Mouse (Mus musculus): ENCODE results near the gene Rwdd3. TPM values are rescaled to one million over a fixed set of nuclear protein-coding genes. Genes with fewer than 3 reads are reported as not detected.
A peak's percentile ranks its signal among the peaks of the same experiment; 100 is the strongest.

Gene Rwdd3
- 3.3 TPM for polyA plus RNA-seq (2012; fragmentation: generic; extraction: Trizol)

DNA sequence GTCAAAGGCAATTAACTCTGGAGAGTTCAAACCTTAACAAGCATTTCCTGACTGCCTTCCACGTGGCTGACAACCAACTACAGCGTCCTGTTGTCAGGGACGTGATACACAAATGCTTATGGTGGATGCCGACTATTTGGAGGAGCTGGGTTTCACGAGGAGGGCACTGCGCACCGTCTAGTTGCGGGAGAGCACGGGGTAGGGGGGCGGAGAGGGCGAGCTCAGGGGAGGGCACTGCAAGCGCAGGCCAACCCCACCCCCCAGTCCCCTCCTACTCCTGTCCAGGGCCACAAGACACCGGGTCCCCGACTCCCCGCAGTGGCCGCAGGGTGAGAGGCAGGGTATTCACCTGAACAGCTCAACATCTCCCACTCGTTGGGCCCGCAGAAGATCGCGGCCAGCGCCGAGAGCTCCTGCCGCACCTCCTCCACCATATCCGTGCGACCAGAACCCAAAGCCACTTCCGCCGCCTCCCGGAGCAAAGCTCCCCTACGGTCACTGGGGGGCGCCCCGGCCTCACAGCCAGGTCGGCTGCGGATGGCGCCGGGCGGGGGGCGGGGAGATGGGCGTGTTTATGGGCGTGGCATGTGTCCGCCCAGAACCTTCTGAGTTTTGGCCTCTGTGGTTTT lies at the start of gene Rwdd3:
Gene Rwdd3 (minus strand): TSS at position 453 of the 629 bp plus-strand sequence.
- Histone ChIP-seq H3K27me3 (ENCODE audit: control insufficient read depth, insufficient read depth, insufficient read length) (no peaks in the 10 kb centered on the region), H3K4me3 (peak within 1 kb of the TSS; percentile 61), H3ac (ENCODE audit: control insufficient read depth, insufficient read length) (peak within 1 kb of the TSS; percentile 18), H3K79me2 (ENCODE audit: control insufficient read depth, insufficient read depth) (no peaks in the 10 kb centered on the region), H3K36me3 (ENCODE audit: control insufficient read depth, insufficient read depth) (no peaks in the 10 kb centered on the region), H3K4me2 (ENCODE audit: low read depth) (peak within 1 kb of the TSS; percentile 79)
- peak; percentile 69 for TF ChIP-seq POLR2A (IDR thresholded peaks at IDR 0.05; ENCODE audit: insufficient read length, low read depth)
- no peak for TF ChIP-seq REST (IDR thresholded peaks at IDR 0.05; ENCODE audit: insufficient read depth, insufficient read length)
- no peak for TF ChIP-seq CEBPB (IDR thresholded peaks at IDR 0.05; ENCODE audit: insufficient read depth, poor library complexity, severe bottlenecking)
- peak in 1 of 3 experiments; percentile 20 for TF ChIP-seq MYOG (IDR thresholded peaks at IDR 0.05; ENCODE audit: control insufficient read depth in 1 of 3, insufficient read depth in 1 of 3, insufficient read length in 2 of 3, low read depth in 2 of 3)
- TF ChIP-seq SRF (IDR thresholded peaks at IDR 0.05; ENCODE audit: control insufficient read depth, insufficient read length, low read depth): peak; percentile 48
- TF ChIP-seq E2F4 (IDR thresholded peaks at IDR 0.05; ENCODE audit: insufficient read depth): no peak

DNA sequence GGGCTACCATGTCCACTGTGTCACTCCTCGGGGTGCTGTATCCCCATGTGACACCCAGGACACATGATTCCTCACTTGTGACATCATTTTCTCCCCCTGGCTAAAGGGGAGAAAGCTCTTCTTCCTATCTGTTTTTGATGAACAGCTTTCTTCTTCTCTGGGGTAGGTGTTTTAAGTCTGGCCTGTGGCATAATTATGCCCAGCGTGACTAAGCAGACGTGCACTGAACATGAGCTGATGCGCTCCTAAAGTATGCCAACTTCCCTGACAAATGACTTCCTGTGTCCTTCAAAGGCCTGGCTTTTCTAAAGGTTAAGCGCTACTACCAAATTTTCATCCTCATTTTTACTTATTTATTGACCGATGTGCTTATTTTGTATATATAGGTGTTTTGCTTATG lies 45.5 kb upstream of the Rwdd3 start:
- Histone ChIP-seq H3K27me3 (ENCODE audit: control insufficient read depth, insufficient read depth, insufficient read length) (peaks cover 5% of the 10 kb centered on the region), H3K4me2 (ENCODE audit: low read depth) (no peak overlapping the region), H3ac (ENCODE audit: control insufficient read depth, insufficient read length) (no peak overlapping the region), H3K4me3 (no peak overlapping the region), H3K36me3 (ENCODE audit: control insufficient read depth, insufficient read depth) (no peaks in the 10 kb centered on the region), H3K79me2 (ENCODE audit: control insufficient read depth, insufficient read depth) (no peaks in the 10 kb centered on the region)
- TF ChIP-seq MAX (IDR thresholded peaks at IDR 0.05; ENCODE audit: low read depth) (no peak), USF1 (IDR thresholded peaks at IDR 0.05; ENCODE audit: low read depth) (no peak), REST (IDR thresholded peaks at IDR 0.05; ENCODE audit: insufficient read depth, insufficient read length) (no peak), POLR2A (IDR thresholded peaks at IDR 0.05; ENCODE audit: insufficient read length, low read depth) (no peak), MYOD1 (IDR thresholded peaks at IDR 0.05; ENCODE audit: control insufficient read depth in 1 of 3, insufficient read length in 2 of 3, low read depth in 2 of 3) (no peak), CEBPB (IDR thresholded peaks at IDR 0.05; ENCODE audit: insufficient read depth, poor library complexity, severe bottlenecking) (no peak), TCF12 (IDR thresholded peaks at IDR 0.05; ENCODE audit: insufficient read depth, poor library complexity, severe bottlenecking) (no peak), POLR2AphosphoS2 (IDR thresholded peaks at IDR 0.05; ENCODE audit: insufficient read length, low read depth) (no peak), TCF3 (IDR thresholded peaks at IDR 0.05; ENCODE audit: insufficient read length, low read depth) (no peak)

DNA sequence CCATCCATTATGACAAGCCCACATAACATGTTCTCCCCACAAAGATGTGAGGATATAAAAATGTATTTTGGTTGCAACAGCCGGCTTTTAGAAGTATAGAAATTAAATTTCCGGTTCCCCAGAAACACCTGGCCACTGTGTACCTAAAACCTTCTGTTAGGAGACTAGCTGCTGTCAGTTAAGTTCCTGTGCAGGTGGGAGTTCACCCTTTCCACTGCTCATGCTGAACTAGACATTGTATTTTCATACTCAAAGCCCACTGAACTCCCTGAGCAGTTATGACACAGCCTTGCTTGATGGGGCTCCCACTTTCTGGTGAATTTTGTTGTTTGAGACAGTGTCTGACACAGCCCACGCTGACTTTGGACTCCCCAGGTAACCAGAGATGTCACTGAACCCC lies 42.0 kb upstream of the Rwdd3 start:
- Histone ChIP-seq H3K36me3 (ENCODE audit: control insufficient read depth, insufficient read depth) (no peaks in the 10 kb centered on the region), H3ac (ENCODE audit: control insufficient read depth, insufficient read length) (no peak overlapping the region)
- TF ChIP-seq USF1 (IDR thresholded peaks at IDR 0.05; ENCODE audit: low read depth) (no peak), MAX (IDR thresholded peaks at IDR 0.05; ENCODE audit: low read depth) (no peak), MYOG (IDR thresholded peaks at IDR 0.05; ENCODE audit: control insufficient read depth in 1 of 3, insufficient read depth in 1 of 3, insufficient read length in 2 of 3, low read depth in 2 of 3) (no peak), CEBPB (IDR thresholded peaks at IDR 0.05; ENCODE audit: insufficient read depth, poor library complexity, severe bottlenecking) (no peak), MYOD1 (IDR thresholded peaks at IDR 0.05; ENCODE audit: control insufficient read depth in 1 of 3, insufficient read length in 2 of 3, low read depth in 2 of 3) (no peak), TCF3 (IDR thresholded peaks at IDR 0.05; ENCODE audit: insufficient read length, low read depth) (no peak), POLR2AphosphoS2 (IDR thresholded peaks at IDR 0.05; ENCODE audit: insufficient read length, low read depth) (no peak), REST (IDR thresholded peaks at IDR 0.05; ENCODE audit: insufficient read depth, insufficient read length) (no peak), E2F4 (IDR thresholded peaks at IDR 0.05; ENCODE audit: insufficient read depth) (no peak), SRF (IDR thresholded peaks at IDR 0.05; ENCODE audit: control insufficient read depth, insufficient read length, low read depth) (no peak), TCF12 (IDR thresholded peaks at IDR 0.05; ENCODE audit: insufficient read depth, poor library complexity, severe bottlenecking) (no peak), POLR2A (IDR thresholded peaks at IDR 0.05; ENCODE audit: insufficient read length, low read depth) (no peak)

GRCm38 (mm10) chr3:121212156-121212555 lies 40.7 kb upstream of the Rwdd3 start:
- Histone ChIP-seq H3K4me3 (no peak overlapping the region), H3K27me3 (ENCODE audit: control insufficient read depth, insufficient read depth, insufficient read length) (no peaks in the 10 kb centered on the region)
- TF ChIP-seq REST (IDR thresholded peaks at IDR 0.05; ENCODE audit: insufficient read depth, insufficient read length) (no peak), TCF3 (IDR thresholded peaks at IDR 0.05; ENCODE audit: insufficient read length, low read depth) (no peak), MAX (IDR thresholded peaks at IDR 0.05; ENCODE audit: low read depth) (no peak), POLR2A (IDR thresholded peaks at IDR 0.05; ENCODE audit: insufficient read length, low read depth) (no peak), E2F4 (IDR thresholded peaks at IDR 0.05; ENCODE audit: insufficient read depth) (no peak), TCF12 (IDR thresholded peaks at IDR 0.05; ENCODE audit: insufficient read depth, poor library complexity, severe bottlenecking) (no peak), MYOG (IDR thresholded peaks at IDR 0.05; ENCODE audit: control insufficient read depth in 1 of 3, insufficient read depth in 1 of 3, insufficient read length in 2 of 3, low read depth in 2 of 3) (no peak), CEBPB (IDR thresholded peaks at IDR 0.05; ENCODE audit: insufficient read depth, poor library complexity, severe bottlenecking) (no peak), SRF (IDR thresholded peaks at IDR 0.05; ENCODE audit: control insufficient read depth, insufficient read length, low read depth) (no peak), POLR2AphosphoS2 (IDR thresholded peaks at IDR 0.05; ENCODE audit: insufficient read length, low read depth) (no peak), USF1 (IDR thresholded peaks at IDR 0.05; ENCODE audit: low read depth) (no peak), MYOD1 (IDR thresholded peaks at IDR 0.05; ENCODE audit: control insufficient read depth in 1 of 3, insufficient read length in 2 of 3, low read depth in 2 of 3) (no peak)

More for the DNA sequence above, 42.0 kb upstream of the Rwdd3 start:
- no peak overlapping the region for H3K4me2 ChIP-seq (ENCODE audit: low read depth)
- no peaks in the 10 kb centered on the region for H3K79me2 ChIP-seq (ENCODE audit: control insufficient read depth, insufficient read depth)
- H3K4me3 ChIP-seq: no peak overlapping the region
- no peaks in the 10 kb centered on the region for H3K27me3 ChIP-seq (ENCODE audit: control insufficient read depth, insufficient read depth, insufficient read length)

More at GRCm38 (mm10) chr3:121212156-121212555, 40.7 kb upstream of the Rwdd3 start:
- H3K4me2 ChIP-seq (ENCODE audit: low read depth): no peak overlapping the region
- H3K36me3 ChIP-seq (ENCODE audit: control insufficient read depth, insufficient read depth): no peaks in the 10 kb centered on the region
- H3K79me2 ChIP-seq (ENCODE audit: control insufficient read depth, insufficient read depth): no peaks in the 10 kb centered on the region
- no peak overlapping the region for H3ac ChIP-seq (ENCODE audit: control insufficient read depth, insufficient read length)
